Mouse (Mus musculus) megakaryocyte, embryonic 14.5 days (primary cell): ENCODE results near the gene Sepsecs.

Experiments
- FLI1 ChIP-seq: IDR thresholded peaks from 2 replicates; pipeline ENCODE4 v1.6.1; 2012; ENCODE audit warnings: low read length, inconsistent platforms, mixed read lengths
- GATA1 ChIP-seq: IDR thresholded peaks from 3 replicates; pipeline ENCODE4 v1.6.1; 2012; ENCODE audit warnings: mixed read lengths, low read length, inconsistent platforms, borderline replicate concordance

GRCm38 (mm10) chr5:52618348-52619270 is 50.9 kb downstream of the Sepsecs start:
- TF ChIP-seq GATA1, result no peak
- no peak for TF ChIP-seq FLI1
